Mouse (Mus musculus): ENCODE data around the gene Gm10959. TPM values are rescaled to one million over a fixed set of nuclear protein-coding genes. Genes with fewer than 3 reads are reported as not detected.

Gene Gm10959
- polyA plus RNA-seq (2012; rRNA removed): not detected in 2 replicates
- polyA plus RNA-seq (2014; fragmentation: Nextera tagmentation; extraction: Ambion mirVana): not detected in 2 replicates

DNA sequence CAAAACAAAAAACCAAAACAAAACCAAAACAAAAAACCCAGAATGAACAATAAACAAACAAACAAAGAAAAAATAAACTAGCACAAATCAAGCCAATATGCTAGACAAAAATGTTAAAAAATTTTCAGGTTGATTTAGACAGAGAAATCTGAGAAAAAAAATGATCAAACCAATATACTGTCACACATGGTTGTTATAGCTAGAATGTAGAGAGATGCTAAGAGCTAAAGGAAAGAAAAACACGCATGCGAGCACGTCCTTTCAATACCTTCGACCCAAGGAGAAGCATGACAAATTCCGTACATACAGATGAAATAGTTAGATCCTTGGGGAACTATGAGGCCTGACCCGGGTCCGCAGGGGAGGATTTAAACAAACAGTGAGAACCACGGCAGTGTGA lies at the start of gene Gm10959:
Gene Gm10959 (minus strand): TSS at position 101 of the 400 bp plus-strand sequence.
- no peak for TF ChIP-seq POLR2A (IDR thresholded peaks at IDR 0.05; ENCODE audit: borderline replicate concordance, extremely low read depth, insufficient read depth, insufficient read length)
- 85% methylated on average over 8 of the region's 8 CpGs for WGBS
- no peak for DNase-seq (ENCODE audit: low spot score)
- Histone ChIP-seq H3K4me3 (replicated peaks; ENCODE audit: low read length) (no peak within 1 kb of the TSS), H3K9ac (ENCODE audit: low read depth, low read length, severe bottlenecking) (no peak within 1 kb of the TSS), H3K27ac (replicated peaks; ENCODE audit: low read depth, low read length) (no peak within 1 kb of the TSS), H3K36me3 (ENCODE audit: control insufficient read depth, insufficient read depth, low read length) (no peaks in the 10 kb centered on the region), H3K9me3 (ENCODE audit: control insufficient read depth, low read length) (no peaks in the 10 kb centered on the region), H3K4me1 (ENCODE audit: control insufficient read depth, insufficient read depth, low read length) (no peaks in the 10 kb centered on the region; the same call in 1 of the 2 replicates), H3K27me3 (ENCODE audit: control insufficient read depth, insufficient read depth, low read length) (no peaks in the 10 kb centered on the region), H3K4me2 (replicated peaks; ENCODE audit: low read depth, low read length, severe bottlenecking) (no peak within 1 kb of the TSS)
- ATAC-seq (ENCODE audit: low FRiP score, low read depth): no peak

DNA sequence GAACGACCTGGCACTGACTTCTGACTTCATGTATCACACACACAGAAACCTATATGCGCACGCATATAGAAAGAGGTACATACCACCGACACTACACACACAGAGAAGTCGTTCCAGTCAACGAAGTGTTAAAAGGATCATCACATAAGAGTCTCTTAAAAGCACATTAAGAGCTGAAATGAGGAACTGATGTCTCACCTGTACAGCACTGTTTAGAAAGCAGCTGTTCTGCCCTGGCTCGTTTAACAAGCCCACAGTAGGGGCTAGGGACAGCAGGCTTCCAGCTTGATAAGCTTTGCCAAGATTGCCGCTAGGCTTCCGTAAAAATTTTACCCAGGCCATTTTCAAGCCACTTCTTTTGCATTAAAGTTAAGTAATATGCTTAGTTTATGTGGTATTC lies 49.2 kb upstream of the Gm10959 start:
- Histone ChIP-seq H3K4me3 (replicated peaks; ENCODE audit: low read length) (no peak overlapping the region), H3K36me3 (ENCODE audit: control insufficient read depth, insufficient read depth, low read length) (0 out of 2 replicates have a peak, but pooled peaks cover 3% of the 10 kb centered on the region), H3K4me2 (replicated peaks; ENCODE audit: low read depth, low read length, severe bottlenecking) (no peak overlapping the region), H3K4me1 (ENCODE audit: control insufficient read depth, insufficient read depth, low read length) (no peaks in the 10 kb centered on the region), H3K27ac (replicated peaks; ENCODE audit: low read depth, low read length) (no peak overlapping the region), H3K9ac (ENCODE audit: low read depth, low read length, severe bottlenecking) (no peak overlapping the region), H3K27me3 (ENCODE audit: control insufficient read depth, insufficient read depth, low read length) (no peaks in the 10 kb centered on the region), H3K9me3 (ENCODE audit: control insufficient read depth, low read length) (no peaks in the 10 kb centered on the region)
- ATAC-seq (ENCODE audit: low FRiP score, low read depth) (no peak), DNase-seq (ENCODE audit: low spot score) (no peak)
- WGBS: 75% methylated on average over 9 of the region's 9 CpGs
- TF ChIP-seq POLR2A (IDR thresholded peaks at IDR 0.05; ENCODE audit: borderline replicate concordance, extremely low read depth, insufficient read depth, insufficient read length): no peak

DNA sequence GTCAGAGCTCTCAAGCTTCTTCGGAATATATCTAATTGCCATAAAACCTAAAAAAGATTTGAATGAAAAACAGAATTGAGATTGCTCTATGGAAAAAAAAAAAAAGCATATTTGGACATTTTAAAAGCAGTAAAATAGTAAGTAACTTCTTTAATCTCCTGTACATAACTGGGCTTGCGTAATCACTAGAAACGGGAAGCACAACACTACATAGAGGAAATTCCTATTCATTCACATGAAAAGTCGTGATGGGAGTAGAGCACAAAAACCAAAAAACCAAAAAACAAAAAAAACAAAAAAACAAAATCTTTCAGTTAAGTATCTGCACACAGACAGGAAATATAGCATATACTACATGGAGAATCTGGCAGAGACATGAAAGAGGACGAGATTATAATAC lies 45.1 kb upstream of the Gm10959 start:
- DNase-seq (ENCODE audit: low spot score) (no peak), ATAC-seq (ENCODE audit: low FRiP score, low read depth) (no peak)
- 84% methylated on average over 5 of the region's 5 CpGs for WGBS
- TF ChIP-seq POLR2A (IDR thresholded peaks at IDR 0.05; ENCODE audit: borderline replicate concordance, extremely low read depth, insufficient read depth, insufficient read length): no peak
- Histone ChIP-seq H3K9ac (ENCODE audit: low read depth, low read length, severe bottlenecking) (no peak overlapping the region), H3K4me3 (replicated peaks; ENCODE audit: low read length) (no peak overlapping the region), H3K36me3 (ENCODE audit: control insufficient read depth, insufficient read depth, low read length) (0 out of 2 replicates have a peak, but pooled peaks cover 8% of the 10 kb centered on the region), H3K4me1 (ENCODE audit: control insufficient read depth, insufficient read depth, low read length) (no peaks in the 10 kb centered on the region), H3K27me3 (ENCODE audit: control insufficient read depth, insufficient read depth, low read length) (no peaks in the 10 kb centered on the region), H3K27ac (replicated peaks; ENCODE audit: low read depth, low read length) (no peak overlapping the region), H3K4me2 (replicated peaks; ENCODE audit: low read depth, low read length, severe bottlenecking) (no peak overlapping the region), H3K9me3 (ENCODE audit: control insufficient read depth, low read length) (no peaks in the 10 kb centered on the region)

DNA sequence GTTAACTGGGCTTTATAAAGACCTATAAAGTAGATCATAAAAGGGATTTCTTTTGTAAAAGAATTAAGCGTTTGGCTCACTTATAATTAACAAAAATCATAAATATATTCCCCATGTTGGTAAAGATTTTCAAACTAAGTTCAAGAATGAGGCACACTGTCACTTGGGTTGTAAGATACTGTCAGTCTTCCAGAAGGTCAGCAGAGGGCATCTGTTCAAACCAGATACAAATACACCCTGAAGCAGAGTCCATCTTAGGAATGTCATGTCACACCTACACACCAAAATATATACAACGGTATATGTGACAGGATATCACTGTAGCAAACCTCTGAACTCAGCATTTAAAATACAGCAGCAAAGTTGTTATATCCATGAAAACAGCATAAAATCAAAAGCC lies 31.0 kb upstream of the Gm10959 start:
- Histone ChIP-seq H3K27ac (replicated peaks; ENCODE audit: low read depth, low read length) (no peak overlapping the region), H3K4me1 (ENCODE audit: control insufficient read depth, insufficient read depth, low read length) (no peaks in the 10 kb centered on the region), H3K4me2 (replicated peaks; ENCODE audit: low read depth, low read length, severe bottlenecking) (no peak overlapping the region), H3K9ac (ENCODE audit: low read depth, low read length, severe bottlenecking) (no peak overlapping the region), H3K9me3 (ENCODE audit: control insufficient read depth, low read length) (no peaks in the 10 kb centered on the region), H3K36me3 (ENCODE audit: control insufficient read depth, insufficient read depth, low read length) (peaks cover 13% of the 10 kb centered on the region; the same call in 1 of the 2 replicates), H3K27me3 (ENCODE audit: control insufficient read depth, insufficient read depth, low read length) (no peaks in the 10 kb centered on the region), H3K4me3 (replicated peaks; ENCODE audit: low read length) (no peak overlapping the region)
- no peak for TF ChIP-seq POLR2A (IDR thresholded peaks at IDR 0.05; ENCODE audit: borderline replicate concordance, extremely low read depth, insufficient read depth, insufficient read length)
- DNase-seq (ENCODE audit: low spot score) (no peak), ATAC-seq (ENCODE audit: low FRiP score, low read depth) (no peak)
- WGBS: 89% methylated on average over 2 of the region's 2 CpGs

DNA sequence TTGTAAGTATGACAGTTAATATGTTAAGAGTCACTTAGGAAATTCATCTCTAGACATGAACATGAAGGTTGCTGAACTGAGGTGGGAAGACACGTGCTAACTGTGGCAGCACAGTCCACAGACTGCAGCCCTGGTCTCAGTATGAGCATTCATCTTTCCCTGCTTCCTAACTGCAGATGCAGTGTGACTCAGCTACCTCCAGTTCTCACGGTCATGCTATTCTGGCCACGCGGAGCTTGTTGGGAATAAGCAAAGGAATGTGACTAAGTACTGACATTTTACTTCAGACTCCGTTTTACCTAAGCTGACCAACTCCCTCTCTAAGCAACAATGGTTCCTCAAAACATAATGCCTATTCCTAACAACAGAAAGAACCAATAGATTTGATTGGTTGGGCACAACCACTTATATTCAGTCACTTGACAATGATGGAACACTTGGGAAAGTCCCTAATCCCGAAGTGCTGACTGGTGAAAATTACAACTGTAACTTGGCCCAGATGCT lies 24.3 kb upstream of the Gm10959 start:
- Histone ChIP-seq H3K4me2 (replicated peaks; ENCODE audit: low read depth, low read length, severe bottlenecking) (no peak overlapping the region), H3K9ac (ENCODE audit: low read depth, low read length, severe bottlenecking) (no peak overlapping the region), H3K36me3 (ENCODE audit: control insufficient read depth, insufficient read depth, low read length) (peaks cover 6% of the 10 kb centered on the region; the same call in 1 of the 2 replicates), H3K4me3 (replicated peaks; ENCODE audit: low read length) (no peak overlapping the region), H3K4me1 (ENCODE audit: control insufficient read depth, insufficient read depth, low read length) (no peaks in the 10 kb centered on the region), H3K27me3 (ENCODE audit: control insufficient read depth, insufficient read depth, low read length) (no peaks in the 10 kb centered on the region), H3K9me3 (ENCODE audit: control insufficient read depth, low read length) (no peaks in the 10 kb centered on the region), H3K27ac (replicated peaks; ENCODE audit: low read depth, low read length) (no peak overlapping the region)
- no peak for DNase-seq (ENCODE audit: low spot score)
- no peak for TF ChIP-seq POLR2A (IDR thresholded peaks at IDR 0.05; ENCODE audit: borderline replicate concordance, extremely low read depth, insufficient read depth, insufficient read length)
- no peak for ATAC-seq (ENCODE audit: low FRiP score, low read depth)
- WGBS: 80% methylated on average over 6 of the region's 6 CpGs

Measured in limb, embryonic 14.5 days (tissue).